Mouse (Mus musculus): Measurements from ENCODE around the gene Timm22. TPM values are rescaled to one million over a fixed set of nuclear protein-coding genes. Genes with fewer than 3 reads are reported as not detected.

Timm22 gene
- polyA plus RNA-seq, 1 experiment from 2014 or later = 81.6 TPM

- no peaks in the 10 kb centered on the region for H3K9me3 ChIP-seq (replicated peaks; ENCODE audit: control insufficient read depth, low read length)
These were observed 7.8 kb upstream of the Timm22 start, which contains the start of gene Nxn for GRCm38 (mm10) chr11:76398798-76399586. TSS of gene Nxn (minus strand) at chr11:76399140.

GRCm38 (mm10) chr11:76399587-76400330 is 7.0 kb upstream of the Timm22 start:
- Histone ChIP-seq H3K9ac (ENCODE audit: low read length) (peak overlapping the region; percentile 92), H3K4me3 (ENCODE audit: low read length) (peak overlapping the region; percentile 92), H3K9me3 (replicated peaks; ENCODE audit: control insufficient read depth, low read length) (no peaks in the 10 kb centered on the region), H3K27ac (ENCODE audit: low read length) (peak overlapping the region; percentile 90), H3K27me3 (ENCODE audit: control insufficient read depth, insufficient read depth, low read length) (no peaks in the 10 kb centered on the region), H3K4me1 (ENCODE audit: control insufficient read depth, insufficient read depth, low read length) (peaks cover 7% of the 10 kb centered on the region; the same call in 1 of the 2 replicates), H3K4me2 (ENCODE audit: low read depth, low read length) (peak overlapping the region; percentile 75), H3K36me3 (ENCODE audit: control insufficient read depth, insufficient read depth) (no peaks in the 10 kb centered on the region)
- WGBS = 4% methylated on average over 11 of the region's 11 CpGs
- ATAC-seq (replicated peaks; ENCODE audit: extremely low read depth, insufficient read depth, low FRiP score) = peak; percentile 58

More at GRCm38 (mm10) chr11:76398798-76399586, 7.8 kb upstream of the Timm22 start, which contains the start of gene Nxn:
- peaks cover 7% of the 10 kb centered on the region; the same call in 1 of the 2 replicates for H3K4me1 ChIP-seq (ENCODE audit: control insufficient read depth, insufficient read depth, low read length)
- H3K4me3 ChIP-seq (ENCODE audit: low read length) = peak within 1 kb of the TSS; percentile 92
- WGBS = 0% methylated on average over 57 of the region's 70 CpGs
- no peaks in the 10 kb centered on the region for H3K36me3 ChIP-seq (ENCODE audit: control insufficient read depth, insufficient read depth)
- peak within 1 kb of the TSS; percentile 92 for H3K9ac ChIP-seq (ENCODE audit: low read length)
- peak; percentile 90 for ATAC-seq (replicated peaks; ENCODE audit: extremely low read depth, insufficient read depth, low FRiP score)
- peak within 1 kb of the TSS; percentile 90 for H3K27ac ChIP-seq (ENCODE audit: low read length)
- peak within 1 kb of the TSS; percentile 75 for H3K4me2 ChIP-seq (ENCODE audit: low read depth, low read length)
- H3K27me3 ChIP-seq (ENCODE audit: control insufficient read depth, insufficient read depth, low read length) = no peaks in the 10 kb centered on the region

- Histone ChIP-seq H3K27me3 (ENCODE audit: control insufficient read depth, insufficient read depth, low read length) (no peaks in the 10 kb centered on the region), H3K4me1 (ENCODE audit: control insufficient read depth, insufficient read depth, low read length) (peaks cover 7% of the 10 kb centered on the region; the same call in 1 of the 2 replicates), H3K9ac (ENCODE audit: low read length) (no peak overlapping the region), H3K4me3 (ENCODE audit: low read length) (no peak overlapping the region), H3K9me3 (replicated peaks; ENCODE audit: control insufficient read depth, low read length) (no peaks in the 10 kb centered on the region), H3K36me3 (ENCODE audit: control insufficient read depth, insufficient read depth) (no peaks in the 10 kb centered on the region), H3K4me2 (ENCODE audit: low read depth, low read length) (no peak overlapping the region), H3K27ac (ENCODE audit: low read length) (no peak overlapping the region)
- WGBS = 67% methylated on average over 10 of the region's 10 CpGs
- no peak for ATAC-seq (replicated peaks; ENCODE audit: extremely low read depth, insufficient read depth, low FRiP score)
These were observed 5.4 kb upstream of the Timm22 start for GRCm38 (mm10) chr11:76401398-76401797.

- no peak overlapping the region for H3K4me3 ChIP-seq (ENCODE audit: low read length)
- peaks cover 5% of the 10 kb centered on the region for H3K4me1 ChIP-seq (ENCODE audit: control insufficient read depth, insufficient read depth, low read length)
- H3K9ac ChIP-seq (ENCODE audit: low read length) = no peak overlapping the region
- no peak overlapping the region for H3K4me2 ChIP-seq (ENCODE audit: low read depth, low read length)
- ATAC-seq (replicated peaks; ENCODE audit: extremely low read depth, insufficient read depth, low FRiP score) = no peak
- H3K27ac ChIP-seq (ENCODE audit: low read length) = no peak overlapping the region
- WGBS = 50% methylated on average over 4 of the region's 4 CpGs
- no peaks in the 10 kb centered on the region for H3K9me3 ChIP-seq (replicated peaks; ENCODE audit: control insufficient read depth, low read length)
- H3K36me3 ChIP-seq (ENCODE audit: control insufficient read depth, insufficient read depth) = peaks cover 4% of the 10 kb centered on the region
- H3K27me3 ChIP-seq (ENCODE audit: control insufficient read depth, insufficient read depth, low read length) = no peaks in the 10 kb centered on the region
These were observed 1.6 kb upstream of the Timm22 start for GRCm38 (mm10) chr11:76405113-76405512.

GRCm38 (mm10) chr11:76405626-76406264 is 1.0 kb upstream of the Timm22 start:
- 68% methylated on average over 5 of the region's 5 CpGs for WGBS
- Histone ChIP-seq H3K9ac (ENCODE audit: low read length) (no peak overlapping the region), H3K4me3 (ENCODE audit: low read length) (no peak overlapping the region), H3K9me3 (replicated peaks; ENCODE audit: control insufficient read depth, low read length) (no peaks in the 10 kb centered on the region), H3K36me3 (ENCODE audit: control insufficient read depth, insufficient read depth) (peaks cover 4% of the 10 kb centered on the region), H3K4me1 (ENCODE audit: control insufficient read depth, insufficient read depth, low read length) (peaks cover 4% of the 10 kb centered on the region), H3K27me3 (ENCODE audit: control insufficient read depth, insufficient read depth, low read length) (no peaks in the 10 kb centered on the region), H3K4me2 (ENCODE audit: low read depth, low read length) (no peak overlapping the region), H3K27ac (ENCODE audit: low read length) (no peak overlapping the region)
- no peak for ATAC-seq (replicated peaks; ENCODE audit: extremely low read depth, insufficient read depth, low FRiP score)

GRCm38 (mm10) chr11:76410826-76411225 is 4.1 kb downstream of the Timm22 start:
- 69% methylated on average over 12 of the region's 12 CpGs for WGBS
- Histone ChIP-seq H3K4me3 (ENCODE audit: low read length) (no peak overlapping the region), H3K4me2 (ENCODE audit: low read depth, low read length) (no peak overlapping the region), H3K9me3 (replicated peaks; ENCODE audit: control insufficient read depth, low read length) (no peaks in the 10 kb centered on the region), H3K27ac (ENCODE audit: low read length) (no peak overlapping the region), H3K36me3 (ENCODE audit: control insufficient read depth, insufficient read depth) (peaks cover 23% of the 10 kb centered on the region), H3K9ac (ENCODE audit: low read length) (no peak overlapping the region), H3K4me1 (ENCODE audit: control insufficient read depth, insufficient read depth, low read length) (peaks cover 4% of the 10 kb centered on the region), H3K27me3 (ENCODE audit: control insufficient read depth, insufficient read depth, low read length) (no peaks in the 10 kb centered on the region)
- no peak for ATAC-seq (replicated peaks; ENCODE audit: extremely low read depth, insufficient read depth, low FRiP score)

- Histone ChIP-seq H3K36me3 (ENCODE audit: control insufficient read depth, insufficient read depth) (peaks cover 45% of the 10 kb centered on the region), H3K4me3 (ENCODE audit: low read length) (no peak overlapping the region), H3K9ac (ENCODE audit: low read length) (no peak overlapping the region), H3K9me3 (replicated peaks; ENCODE audit: control insufficient read depth, low read length) (no peaks in the 10 kb centered on the region), H3K4me1 (ENCODE audit: control insufficient read depth, insufficient read depth, low read length) (no peaks in the 10 kb centered on the region), H3K27ac (ENCODE audit: low read length) (no peak overlapping the region), H3K27me3 (ENCODE audit: control insufficient read depth, insufficient read depth, low read length) (no peaks in the 10 kb centered on the region), H3K4me2 (ENCODE audit: low read depth, low read length) (no peak overlapping the region)
- WGBS = 41% methylated on average over 4 of the region's 4 CpGs
- no peak for ATAC-seq (replicated peaks; ENCODE audit: extremely low read depth, insufficient read depth, low FRiP score)
These were observed 6.5 kb downstream of the Timm22 start for GRCm38 (mm10) chr11:76413202-76413601.

GRCm38 (mm10) chr11:76415001-76415400 is 8.2 kb downstream of the Timm22 start:
- Histone ChIP-seq H3K4me3 (ENCODE audit: low read length) (no peak overlapping the region), H3K9me3 (replicated peaks; ENCODE audit: control insufficient read depth, low read length) (no peaks in the 10 kb centered on the region), H3K27ac (ENCODE audit: low read length) (no peak overlapping the region), H3K9ac (ENCODE audit: low read length) (no peak overlapping the region), H3K4me2 (ENCODE audit: low read depth, low read length) (no peak overlapping the region), H3K27me3 (ENCODE audit: control insufficient read depth, insufficient read depth, low read length) (no peaks in the 10 kb centered on the region), H3K4me1 (ENCODE audit: control insufficient read depth, insufficient read depth, low read length) (peaks cover 2% of the 10 kb centered on the region; the same call in 1 of the 2 replicates), H3K36me3 (ENCODE audit: control insufficient read depth, insufficient read depth) (peaks cover 55% of the 10 kb centered on the region)
- WGBS = 93% methylated on average over 4 of the region's 4 CpGs
- ATAC-seq (replicated peaks; ENCODE audit: extremely low read depth, insufficient read depth, low FRiP score) = no peak

All from heart, embryonic 16.5 days (tissue).